Mouse (Mus musculus) myocyte (in vitro differentiated cells): ENCODE measurements around the gene Itpr2. TPM values are rescaled to one million over a fixed set of nuclear protein-coding genes. Genes with fewer than 3 reads are reported as not detected.

ENCODE experiments used
- H3K27me3 ChIP-seq: one replicate; pipeline ENCODE4 v1.6.1; 2011; ENCODE audit not compliant: control insufficient read depth, insufficient read depth, insufficient read length
- H3K36me3 ChIP-seq: one replicate; pipeline ENCODE4 v1.6.1; 2011; ENCODE audit not compliant: control insufficient read depth, insufficient read depth
- H3K4me2 ChIP-seq: one replicate; pipeline ENCODE4 v1.6.1; 2011; ENCODE audit warnings: low read depth, control low read depth
- H3K4me3 ChIP-seq: one replicate; pipeline ENCODE4 v1.5.1; 2011; ENCODE audit warnings: mild to moderate bottlenecking, control low read depth, moderate library complexity
- H3K79me2 ChIP-seq: one replicate; pipeline ENCODE4 v1.6.1; 2011; ENCODE audit not compliant: control insufficient read depth, insufficient read depth
- H3ac ChIP-seq: one replicate; pipeline ENCODE4 v1.6.1; 2011; ENCODE audit not compliant: control insufficient read depth, insufficient read length
- CEBPB ChIP-seq: IDR thresholded peaks from 2 replicates; pipeline ENCODE4 v1.6.1; 2011; ENCODE audit warnings: mild to moderate bottlenecking, moderate library complexity; ENCODE audit not compliant: poor library complexity, insufficient read depth, severe bottlenecking
- E2F4 ChIP-seq: IDR thresholded peaks from one replicate; pipeline ENCODE4 v1.6.1; 2011; ENCODE audit warnings: mild to moderate bottlenecking, control low read depth, moderate library complexity; ENCODE audit not compliant: insufficient read depth
- MAX ChIP-seq: IDR thresholded peaks from one replicate; pipeline ENCODE4 v1.6.1; 2011; ENCODE audit warnings: low read depth, mild to moderate bottlenecking, control low read depth
- MYOD1 ChIP-seq, 3 experiments: IDR thresholded peaks; one replicate each; pipeline ENCODE4 v1.6.1; 2011; ENCODE audit warnings: control low read depth in 2 of 3, low read depth in 2 of 3, mild to moderate bottlenecking in 2 of 3, moderate library complexity in 1 of 3; ENCODE audit not compliant: insufficient read length in 2 of 3, control insufficient read depth in 1 of 3
- MYOG ChIP-seq, 3 experiments: IDR thresholded peaks; one replicate each; pipeline ENCODE4 v1.6.1; 2011; ENCODE audit warnings: control low read depth in 2 of 3, low read depth in 2 of 3, mild to moderate bottlenecking in 2 of 3; ENCODE audit not compliant: insufficient read length in 2 of 3, control insufficient read depth in 1 of 3, insufficient read depth in 1 of 3
- POLR2A ChIP-seq: IDR thresholded peaks from one replicate; pipeline ENCODE4 v1.6.1; 2011; ENCODE audit warnings: low read depth, mild to moderate bottlenecking, control low read depth, moderate library complexity; ENCODE audit not compliant: insufficient read length
- POLR2AphosphoS2 ChIP-seq: IDR thresholded peaks from one replicate; pipeline ENCODE4 v1.6.1; 2011; ENCODE audit warnings: low read depth, control low read depth; ENCODE audit not compliant: insufficient read length
- REST ChIP-seq: IDR thresholded peaks from one replicate; pipeline ENCODE4 v1.6.1; 2011; ENCODE audit warnings: mild to moderate bottlenecking, control low read depth, moderate library complexity; ENCODE audit not compliant: insufficient read depth, insufficient read length
- SRF ChIP-seq: IDR thresholded peaks from one replicate; pipeline ENCODE4 v1.6.1; 2011; ENCODE audit warnings: low read depth; ENCODE audit not compliant: control insufficient read depth, insufficient read length
- TCF12 ChIP-seq: IDR thresholded peaks from one replicate; pipeline ENCODE4 v1.6.1; 2011; ENCODE audit warnings: mild to moderate bottlenecking, control low read depth; ENCODE audit not compliant: poor library complexity, insufficient read depth, severe bottlenecking
- TCF3 ChIP-seq: IDR thresholded peaks from one replicate; pipeline ENCODE4 v1.6.1; 2011; ENCODE audit warnings: low read depth, control low read depth; ENCODE audit not compliant: insufficient read length
- USF1 ChIP-seq: IDR thresholded peaks from one replicate; pipeline ENCODE4 v1.6.1; 2011; ENCODE audit warnings: low read depth, mild to moderate bottlenecking, control low read depth, moderate library complexity
- polyA plus RNA-seq: library from polyadenylated mRNA; unstranded; fragments of >200 nt; fragmentation: generic; extraction: Trizol; gene quantifications from one replicate; pipeline ENCODE4 v1.2.1, GENCODE M21; 2012; ENCODE audit warnings: missing spikeins

Itpr2 gene
- polyA plus RNA-seq, 1 experiment: 4.7 TPM

DNA sequence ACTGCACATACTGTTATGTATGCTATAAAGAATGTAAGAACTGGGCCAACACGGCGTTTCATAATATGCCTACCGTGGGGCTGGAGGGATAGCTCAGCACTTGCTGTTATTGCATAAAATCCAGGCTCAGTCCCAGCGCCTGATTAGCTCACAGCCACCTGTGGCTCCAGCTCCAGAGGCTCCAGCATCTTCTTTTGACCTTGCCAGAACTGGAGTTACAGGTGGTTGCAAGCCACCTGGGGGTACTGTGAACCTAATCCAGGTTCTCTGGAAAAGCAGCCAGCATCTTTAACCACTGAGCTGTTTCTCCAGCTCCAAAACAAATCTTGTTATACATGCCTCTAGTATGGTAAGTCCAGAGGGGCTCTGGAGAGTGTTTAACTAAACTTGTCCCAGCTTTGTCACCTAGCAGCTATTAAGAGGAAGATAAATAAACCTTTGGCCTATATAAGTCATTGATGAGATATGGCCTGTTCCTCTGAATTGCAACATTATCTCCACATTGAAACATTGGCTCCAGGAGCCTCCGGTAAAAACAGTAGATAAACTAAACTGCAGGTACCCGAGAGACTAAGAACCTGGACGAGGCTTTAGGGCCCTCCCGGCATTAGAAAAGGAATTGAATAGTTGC lies 37.9 kb downstream of the Itpr2 start:
- TF ChIP-seq E2F4: no peak
- TF ChIP-seq POLR2AphosphoS2: no peak
- no peak for TF ChIP-seq TCF3
- no peak for TF ChIP-seq USF1
- TF ChIP-seq MAX: no peak
- no peak for TF ChIP-seq TCF12
- no peak for TF ChIP-seq CEBPB
- TF ChIP-seq MYOD1 (IDR thresholded peaks at IDR 0.05; ENCODE audit: control insufficient read depth in 1 of 3, insufficient read length in 2 of 3, low read depth in 2 of 3): no peak
- TF ChIP-seq MYOG (IDR thresholded peaks at IDR 0.05; ENCODE audit: control insufficient read depth in 1 of 3, insufficient read depth in 1 of 3, insufficient read length in 2 of 3, low read depth in 2 of 3): no peak
- no peak for TF ChIP-seq POLR2A
- TF ChIP-seq SRF: no peak
- no peak for TF ChIP-seq REST

GRCm38 (mm10) chr6:146460936-146461335 lies 41.1 kb downstream of the Itpr2 start:
- no peak overlapping the region for H3ac ChIP-seq
- H3K36me3 ChIP-seq: no peaks in the 10 kb centered on the region
- no peak overlapping the region for H3K4me3 ChIP-seq
- no peaks in the 10 kb centered on the region for H3K79me2 ChIP-seq
- no peak for TF ChIP-seq MYOG (IDR thresholded peaks at IDR 0.05; ENCODE audit: control insufficient read depth in 1 of 3, insufficient read depth in 1 of 3, insufficient read length in 2 of 3, low read depth in 2 of 3)
- TF ChIP-seq TCF12: no peak
- TF ChIP-seq REST: no peak
- TF ChIP-seq TCF3: no peak
- TF ChIP-seq USF1: no peak
- TF ChIP-seq E2F4: no peak
- no peak for TF ChIP-seq POLR2A
- TF ChIP-seq MAX: no peak
- TF ChIP-seq POLR2AphosphoS2: no peak
- no peak for TF ChIP-seq SRF
- TF ChIP-seq CEBPB: no peak
- TF ChIP-seq MYOD1 (IDR thresholded peaks at IDR 0.05; ENCODE audit: control insufficient read depth in 1 of 3, insufficient read length in 2 of 3, low read depth in 2 of 3): no peak
- no peaks in the 10 kb centered on the region for H3K27me3 ChIP-seq
- H3K4me2 ChIP-seq: no peak overlapping the region

More for the DNA sequence above, 37.9 kb downstream of the Itpr2 start:
- Histone ChIP-seq H3K79me2 (no peaks in the 10 kb centered on the region), H3K4me2 (no peak overlapping the region), H3K4me3 (no peak overlapping the region), H3K27me3 (no peaks in the 10 kb centered on the region), H3ac (no peak overlapping the region), H3K36me3 (no peaks in the 10 kb centered on the region)

DNA sequence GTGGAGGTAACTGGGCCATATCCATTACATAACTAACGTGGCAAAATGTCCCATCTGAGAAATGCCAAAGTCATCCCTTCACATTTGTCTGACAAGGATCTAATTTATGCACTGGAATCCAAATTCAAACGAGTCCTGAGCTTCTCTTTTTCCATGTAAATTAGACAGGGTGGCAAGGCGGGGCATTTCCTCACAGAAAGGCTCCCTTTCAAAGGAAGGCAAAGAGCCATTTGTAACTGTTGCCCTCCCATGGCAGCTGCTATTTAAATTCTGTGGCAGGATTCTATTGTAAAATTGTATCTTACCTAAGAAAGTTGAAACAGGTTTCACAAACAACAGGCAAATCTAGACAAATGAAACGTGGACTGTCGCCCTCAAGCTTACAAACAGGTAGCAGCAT lies 43.6 kb downstream of the Itpr2 start:
- no peak overlapping the region for H3K4me2 ChIP-seq
- H3ac ChIP-seq: no peak overlapping the region
- no peak for TF ChIP-seq TCF12
- no peak for TF ChIP-seq USF1
- TF ChIP-seq E2F4: no peak
- no peak for TF ChIP-seq CEBPB
- TF ChIP-seq REST: no peak
- TF ChIP-seq MYOG (IDR thresholded peaks at IDR 0.05; ENCODE audit: control insufficient read depth in 1 of 3, insufficient read depth in 1 of 3, insufficient read length in 2 of 3, low read depth in 2 of 3): no peak
- TF ChIP-seq POLR2A: no peak
- TF ChIP-seq MYOD1 (IDR thresholded peaks at IDR 0.05; ENCODE audit: control insufficient read depth in 1 of 3, insufficient read length in 2 of 3, low read depth in 2 of 3): no peak
- no peak for TF ChIP-seq POLR2AphosphoS2
- TF ChIP-seq SRF: no peak
- TF ChIP-seq MAX: no peak
- TF ChIP-seq TCF3: no peak
- no peaks in the 10 kb centered on the region for H3K79me2 ChIP-seq
- no peaks in the 10 kb centered on the region for H3K27me3 ChIP-seq
- H3K4me3 ChIP-seq: no peak overlapping the region
- H3K36me3 ChIP-seq: no peaks in the 10 kb centered on the region

DNA sequence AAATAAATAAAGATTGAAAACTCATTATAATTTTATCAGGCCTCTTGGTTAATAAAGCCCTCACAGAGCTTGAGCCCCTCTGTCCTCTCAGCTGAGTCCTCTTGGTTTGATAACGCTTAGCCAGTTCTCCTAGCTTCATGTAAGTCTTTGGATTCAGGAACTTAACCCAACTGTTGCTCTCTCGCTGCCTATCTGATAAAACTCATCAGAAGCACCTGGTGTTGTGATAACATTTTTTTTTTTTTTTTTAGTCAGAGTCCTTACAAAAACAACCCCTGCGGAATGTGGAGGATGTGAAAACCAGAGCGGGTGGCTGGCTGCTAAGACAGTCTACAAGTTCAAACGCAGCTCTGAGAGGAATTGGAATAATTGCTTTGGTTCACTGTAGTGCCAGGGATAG lies 45.3 kb downstream of the Itpr2 start:
- no peak overlapping the region for H3ac ChIP-seq
- H3K79me2 ChIP-seq: no peaks in the 10 kb centered on the region

More for the DNA sequence above, 45.3 kb downstream of the Itpr2 start:
- no peak overlapping the region for H3K4me2 ChIP-seq
- no peak overlapping the region for H3K4me3 ChIP-seq
- H3K36me3 ChIP-seq: no peaks in the 10 kb centered on the region
- no peak for TF ChIP-seq MYOG (IDR thresholded peaks at IDR 0.05; ENCODE audit: control insufficient read depth in 1 of 3, insufficient read depth in 1 of 3, insufficient read length in 2 of 3, low read depth in 2 of 3)
- TF ChIP-seq REST: no peak
- no peak for TF ChIP-seq SRF
- no peak for TF ChIP-seq POLR2AphosphoS2
- TF ChIP-seq E2F4: no peak
- TF ChIP-seq TCF12: no peak
- TF ChIP-seq MAX: no peak
- TF ChIP-seq CEBPB: no peak
- TF ChIP-seq POLR2A: no peak
- no peak for TF ChIP-seq MYOD1 (IDR thresholded peaks at IDR 0.05; ENCODE audit: control insufficient read depth in 1 of 3, insufficient read length in 2 of 3, low read depth in 2 of 3)
- no peak for TF ChIP-seq TCF3
- no peak for TF ChIP-seq USF1
- no peaks in the 10 kb centered on the region for H3K27me3 ChIP-seq
